Mouse (Mus musculus) bone marrow macrophage, adult 2 months (primary cell): ENCODE data around the gene Supt3.

Experiments
- CTCF ChIP-seq: IDR thresholded peaks from 2 replicates; pipeline ENCODE4 v1.5.1; 2012; ENCODE audit warnings: low read depth, mild to moderate bottlenecking, low read length, moderate library complexity
- POLR2A ChIP-seq: IDR thresholded peaks from 2 replicates; pipeline ENCODE4 v1.6.1; 2012; ENCODE audit warnings: mild to moderate bottlenecking, low read depth, low read length, borderline replicate concordance

GRCm38 (mm10) chr17:44735991-44736561, 40.9 kb upstream of the Supt3 start:
- no peak for TF ChIP-seq CTCF
- no peak for TF ChIP-seq POLR2A
